Mouse (Mus musculus) limb, embryonic 13.5 days (tissue): Measurements from ENCODE around the gene Sbno1. TPM values are rescaled to one million over a fixed set of nuclear protein-coding genes. Genes with fewer than 3 reads are reported as not detected.
"Not testable (repeated sequence)": the region's sequence is repeated elsewhere in the genome, so short reads cannot be mapped to it uniquely, and the experiment has no call there.

Source experiments
- ATAC-seq: fragments of 200-750 bp; cut with Nextera tagmentation; 2 replicates; pipeline ENCODE4 v1.8.0; 2017; ENCODE audit warnings: low read depth, moderate number of reproducible peaks, moderate TSS enrichment; ENCODE audit not compliant: low FRiP score
- H3K27ac ChIP-seq: fragments of 300-500 bp; sonication (generic); 2 replicates; pipeline ENCODE4 v1.5.1; 2015; ENCODE audit warnings: inconsistent platforms, mild to moderate bottlenecking, moderate library complexity
- H3K27me3 ChIP-seq: fragments of 300-500 bp; sonication (generic); 2 replicates; pipeline ENCODE4 v1.6.1; 2015; ENCODE audit warnings: mild to moderate bottlenecking, inconsistent platforms
- H3K36me3 ChIP-seq: fragments of 300-500 bp; sonication (generic); 2 replicates; pipeline ENCODE4 v1.6.1; 2015; ENCODE audit warnings: inconsistent platforms, mild to moderate bottlenecking, moderate library complexity
- H3K4me1 ChIP-seq: fragments of 300-500 bp; sonication (generic); 2 replicates; pipeline ENCODE4 v1.6.1; 2015; ENCODE audit warnings: inconsistent platforms
- H3K4me2 ChIP-seq: fragments of 300-500 bp; sonication (generic); replicated peaks from 2 replicates; pipeline ENCODE4 v1.6.1; 2015; ENCODE audit warnings: inconsistent platforms, mild to moderate bottlenecking, moderate library complexity
- H3K4me3 ChIP-seq: fragments of 300-500 bp; sonication (generic); 2 replicates; pipeline ENCODE4 v1.5.1; 2015; ENCODE audit warnings: moderate library complexity, mild to moderate bottlenecking, inconsistent platforms
- H3K9ac ChIP-seq: fragments of 300-500 bp; sonication (generic); 2 replicates; pipeline ENCODE4 v1.6.1; 2015; ENCODE audit warnings: mild to moderate bottlenecking, inconsistent platforms
- H3K9me3 ChIP-seq: fragments of 300-500 bp; sonication (generic); 2 replicates; pipeline ENCODE4 v1.6.1; 2016; ENCODE audit warnings: inconsistent platforms
- WGBS: fragments of 180-500 bp; shearing (Covaris S2); methylation state at CpG from one replicate; pipeline ENCODE4 v1.1.7; 2015; 5-methylcytosine and 5-hydroxymethylcytosine counted together
- polyA plus RNA-seq: library from polyadenylated mRNA; unstranded; fragments of >200 nt; fragmentation: Nextera tagmentation; extraction: Ambion mirVana; gene quantifications from 2 replicates; pipeline ENCODE4 v1.2.1, GENCODE M21; 2015

Gene Sbno1
- 102 and 104 TPM in 2 replicates for polyA plus RNA-seq

- H3K4me3 ChIP-seq, result peak within 1 kb of the TSS; percentile 98
- H3K4me2 ChIP-seq, result peak within 1 kb of the TSS; percentile 96
- H3K36me3 ChIP-seq, result 0 out of 2 replicates have a peak, but pooled peaks cover 7% of the 10 kb centered on the region
- H3K9me3 ChIP-seq, result no peaks in the 10 kb centered on the region
- peak within 1 kb of the TSS; percentile 77 for H3K27ac ChIP-seq
- under 1% methylated on average over 52 of the region's 81 CpGs for WGBS
- H3K27me3 ChIP-seq, result no peaks in the 10 kb centered on the region
- peaks cover 8% of the 10 kb centered on the region for H3K4me1 ChIP-seq
- peak within 1 kb of the TSS; percentile 96 for H3K9ac ChIP-seq
- ATAC-seq, result peak; percentile 96
These were observed at the start of gene Sbno1 for GRCm38 (mm10) chr5:124425412-124426259. TSS of gene Sbno1 (minus strand) at chr5:124426001.

GRCm38 (mm10) chr5:124470591-124471171 is 44.9 kb upstream of the Sbno1 start:
- Histone ChIP-seq H3K9me3 (no peaks in the 10 kb centered on the region), H3K27ac (no peak overlapping the region), H3K4me2 (no peak overlapping the region), H3K36me3 (peaks cover 38% of the 10 kb centered on the region), H3K4me3 (no peak overlapping the region), H3K9ac (no peak overlapping the region), H3K27me3 (no peaks in the 10 kb centered on the region), H3K4me1 (0 out of 2 replicates have a peak, but pooled peaks cover 6% of the 10 kb centered on the region)
- WGBS, result 80% methylated on average over 6 of the region's 6 CpGs
- ATAC-seq, result no peak

- Histone ChIP-seq H3K4me3 (no peak overlapping the region), H3K36me3 (peaks cover 39% of the 10 kb centered on the region), H3K27me3 (no peaks in the 10 kb centered on the region), H3K27ac (no peak overlapping the region), H3K4me2 (no peak overlapping the region), H3K9me3 (no peaks in the 10 kb centered on the region), H3K4me1 (no peaks in the 10 kb centered on the region), H3K9ac (no peak overlapping the region)
- no peak for ATAC-seq
- 87% methylated on average over 6 of the region's 6 CpGs for WGBS
These were observed 43.7 kb upstream of the Sbno1 start for GRCm38 (mm10) chr5:124469486-124469885.

GRCm38 (mm10) chr5:124468365-124468764 is 42.6 kb upstream of the Sbno1 start:
- ATAC-seq, result no peak
- no peak overlapping the region for H3K4me3 ChIP-seq
- H3K9me3 ChIP-seq, result no peaks in the 10 kb centered on the region
- 93% methylated on average over 7 of the region's 7 CpGs for WGBS
- H3K4me2 ChIP-seq, result no peak overlapping the region
- H3K9ac ChIP-seq, result no peak overlapping the region
- H3K36me3 ChIP-seq, result peaks cover 47% of the 10 kb centered on the region
- no peak overlapping the region for H3K27ac ChIP-seq
- H3K27me3 ChIP-seq, result no peaks in the 10 kb centered on the region
- H3K4me1 ChIP-seq, result no peaks in the 10 kb centered on the region

- Histone ChIP-seq H3K9me3 (no peaks in the 10 kb centered on the region), H3K27me3 (no peaks in the 10 kb centered on the region), H3K27ac (no peak overlapping the region), H3K36me3 (peaks cover 53% of the 10 kb centered on the region), H3K4me1 (no peaks in the 10 kb centered on the region), H3K4me2 (no peak overlapping the region), H3K9ac (no peak overlapping the region), H3K4me3 (no peak overlapping the region)
- 90% methylated on average over 1 of the region's 1 CpGs for whole genome bisulfite sequencing
- no peak for ATAC-seq
These were observed 42.0 kb upstream of the Sbno1 start for GRCm38 (mm10) chr5:124467766-124468165.

GRCm38 (mm10) chr5:124464905-124465304 is 39.1 kb upstream of the Sbno1 start:
- H3K36me3 ChIP-seq, result peaks cover 76% of the 10 kb centered on the region
- no peaks in the 10 kb centered on the region for H3K4me1 ChIP-seq
- no peak overlapping the region for H3K9ac ChIP-seq
- H3K9me3 ChIP-seq, result no peaks in the 10 kb centered on the region
- no peak overlapping the region for H3K4me3 ChIP-seq
- no peak for ATAC-seq
- no peaks in the 10 kb centered on the region for H3K27me3 ChIP-seq
- H3K27ac ChIP-seq, result no peak overlapping the region
- no peak overlapping the region for H3K4me2 ChIP-seq

GRCm38 (mm10) chr5:124463462-124463861 is 37.7 kb upstream of the Sbno1 start:
- 85% methylated on average over 5 of the region's 5 CpGs for WGBS
- Histone ChIP-seq H3K4me1 (no peaks in the 10 kb centered on the region), H3K9ac (no peak overlapping the region), H3K9me3 (no peaks in the 10 kb centered on the region), H3K4me3 (no peak overlapping the region), H3K36me3 (peaks cover 76% of the 10 kb centered on the region), H3K27ac (no peak overlapping the region), H3K4me2 (no peak overlapping the region), H3K27me3 (no peaks in the 10 kb centered on the region)
- no peak for ATAC-seq

- no peaks in the 10 kb centered on the region for H3K4me1 ChIP-seq
- H3K9ac ChIP-seq, result no peak overlapping the region
- no peak overlapping the region for H3K27ac ChIP-seq
- H3K9me3 ChIP-seq, result no peaks in the 10 kb centered on the region
- no peak overlapping the region for H3K4me2 ChIP-seq
- H3K27me3 ChIP-seq, result no peaks in the 10 kb centered on the region
- no peak overlapping the region for H3K4me3 ChIP-seq
- ATAC-seq, result no peak
- peaks cover 76% of the 10 kb centered on the region for H3K36me3 ChIP-seq
- WGBS, result 93% methylated on average over 8 of the region's 8 CpGs
These were observed 36.7 kb upstream of the Sbno1 start for GRCm38 (mm10) chr5:124462297-124463025.

GRCm38 (mm10) chr5:124460922-124461321 is 35.1 kb upstream of the Sbno1 start:
- ATAC-seq, H3K4me2 ChIP-seq, H3K9ac ChIP-seq, H3K27me3 ChIP-seq, H3K27ac ChIP-seq, H3K4me3 ChIP-seq, H3K9me3 ChIP-seq, H3K4me1 ChIP-seq: not testable (repeated sequence)
- peaks cover 81% of the 10 kb centered on the region for H3K36me3 ChIP-seq
- 95% methylated on average over 14 of the region's 14 CpGs for WGBS

GRCm38 (mm10) chr5:124456762-124457161 is 31.0 kb upstream of the Sbno1 start:
- Histone ChIP-seq H3K27ac (no peak overlapping the region), H3K9me3 (no peaks in the 10 kb centered on the region), H3K4me1 (no peaks in the 10 kb centered on the region), H3K36me3 (peaks cover 96% of the 10 kb centered on the region), H3K4me2 (no peak overlapping the region), H3K27me3 (no peaks in the 10 kb centered on the region), H3K9ac (no peak overlapping the region), H3K4me3 (no peak overlapping the region)
- no peak for ATAC-seq
- WGBS, result 95% methylated on average over 6 of the region's 6 CpGs

GRCm38 (mm10) chr5:124454082-124454419 is 28.2 kb upstream of the Sbno1 start:
- Histone ChIP-seq H3K4me1 (peaks cover 7% of the 10 kb centered on the region), H3K27ac (no peak overlapping the region), H3K36me3 (peaks cover 99% of the 10 kb centered on the region), H3K9ac (no peak overlapping the region), H3K9me3 (no peaks in the 10 kb centered on the region), H3K4me2 (no peak overlapping the region), H3K27me3 (no peaks in the 10 kb centered on the region), H3K4me3 (no peak overlapping the region)
- ATAC-seq, result no peak
- WGBS, result 89% methylated on average over 1 of the region's 1 CpGs

GRCm38 (mm10) chr5:124453339-124454081 is 27.7 kb upstream of the Sbno1 start:
- no peaks in the 10 kb centered on the region for H3K27me3 ChIP-seq
- no peaks in the 10 kb centered on the region for H3K9me3 ChIP-seq
- H3K36me3 ChIP-seq, result peaks cover 99% of the 10 kb centered on the region
- no peak overlapping the region for H3K9ac ChIP-seq
- no peak overlapping the region for H3K27ac ChIP-seq
- no peak overlapping the region for H3K4me3 ChIP-seq
- no peak overlapping the region for H3K4me2 ChIP-seq
- H3K4me1 ChIP-seq, result peaks cover 10% of the 10 kb centered on the region
- no peak for ATAC-seq
- 88% methylated on average over 13 of the region's 13 CpGs for WGBS
